Mouse (Mus musculus) limb, embryonic 11.5 days (tissue): ENCODE measurements around the gene Cacna2d4. TPM values are rescaled to one million over a fixed set of nuclear protein-coding genes. Genes with fewer than 3 reads are reported as not detected.

Experiments
- ATAC-seq: fragments of 200-750 bp; cut with Nextera tagmentation; 2 replicates; pipeline ENCODE4 v1.8.0; 2017; ENCODE audit warnings: low read depth; ENCODE audit not compliant: insufficient number of reproducible peaks, low FRiP score, low TSS enrichment
- DNase-seq: peaks from one replicate; pipeline ENCODE4 v3.0.0-alpha.2; 2015; ENCODE audit warnings: low spot score
- H3K27ac ChIP-seq: fragments of 300-500 bp; sonication (generic); replicated peaks from 2 replicates; pipeline ENCODE4 v1.5.1; 2014; ENCODE audit warnings: low read depth, mild to moderate bottlenecking, low read length
- H3K27me3 ChIP-seq: fragments of 300-500 bp; sonication (generic); 2 replicates; pipeline ENCODE4 v1.6.1; 2014; ENCODE audit warnings: mild to moderate bottlenecking, low read length, mixed read lengths; ENCODE audit not compliant: control insufficient read depth, insufficient read depth
- H3K36me3 ChIP-seq: fragments of 300-500 bp; sonication (generic); 2 replicates; pipeline ENCODE4 v1.6.1; 2014; ENCODE audit warnings: mild to moderate bottlenecking, low read length, moderate library complexity, mixed read lengths; ENCODE audit not compliant: control insufficient read depth, insufficient read depth
- H3K4me1 ChIP-seq: fragments of 300-500 bp; sonication (generic); 2 replicates; pipeline ENCODE4 v1.6.1; 2014; ENCODE audit warnings: low read length, mixed read lengths; ENCODE audit not compliant: control insufficient read depth, insufficient read depth
- H3K4me2 ChIP-seq: fragments of 300-500 bp; sonication (generic); 2 replicates; pipeline ENCODE4 v1.6.1; 2014; ENCODE audit warnings: low read depth, mild to moderate bottlenecking, moderate library complexity; ENCODE audit not compliant: severe bottlenecking
- H3K4me3 ChIP-seq: fragments of 300-500 bp; sonication (generic); 2 replicates; pipeline ENCODE4 v1.5.1; 2014; ENCODE audit warnings: low read depth, low read length
- H3K9ac ChIP-seq: fragments of 300-500 bp; sonication (generic); 2 replicates; pipeline ENCODE4 v1.6.1; 2014; ENCODE audit warnings: mild to moderate bottlenecking, low read length
- H3K9me3 ChIP-seq: fragments of 300-500 bp; sonication (generic); 2 replicates; pipeline ENCODE4 v1.6.1; 2016; ENCODE audit warnings: low read length; ENCODE audit not compliant: control insufficient read depth
- WGBS: fragments of 180-500 bp; shearing (Covaris S2); extraction: QIAGEN DNeasy Blood & Tissue Kit; methylation state at CpG from one replicate; pipeline ENCODE4 v1.1.7; 2014; 5-methylcytosine and 5-hydroxymethylcytosine counted together
- polyA plus RNA-seq: library from polyadenylated mRNA; unstranded; fragments of >200 nt; fragmentation: Nextera tagmentation; extraction: Ambion mirVana; gene quantifications from 2 replicates; pipeline ENCODE4 v1.2.1, GENCODE M21; 2014

Cacna2d4 gene
- polyA plus RNA-seq, 1 experiment from 2014 or later = 0.03 TPM

DNA sequence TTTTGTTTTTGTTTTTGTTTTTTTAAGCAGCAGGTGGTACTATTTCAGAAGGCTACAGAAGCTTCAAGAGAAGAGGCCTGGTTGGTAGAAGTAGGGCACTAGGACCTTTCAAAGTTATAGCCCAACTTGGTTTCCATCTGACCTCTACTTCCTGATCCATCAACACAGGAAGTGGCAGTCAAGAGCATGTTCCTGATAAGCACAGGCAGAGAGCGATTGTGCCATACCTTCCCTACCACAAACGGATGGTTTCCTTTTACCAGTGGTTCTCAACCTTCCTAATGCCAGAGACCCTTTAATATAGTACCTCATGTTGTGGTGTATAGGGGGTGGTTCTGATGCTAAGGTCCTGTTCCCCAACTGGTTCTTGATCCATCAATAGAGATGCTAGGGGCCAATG is 141.3 kb downstream of the Cacna2d4 start:
- no peak overlapping the region for H3K4me3 ChIP-seq
- H3K27ac ChIP-seq = no peak overlapping the region
- DNase-seq = no peak
- H3K4me1 ChIP-seq = no peaks in the 10 kb centered on the region
- no peaks in the 10 kb centered on the region for H3K9me3 ChIP-seq
- whole genome bisulfite sequencing = 65% methylated on average over 2 of the region's 2 CpGs
- H3K9ac ChIP-seq = no peak overlapping the region
- H3K36me3 ChIP-seq = no peaks in the 10 kb centered on the region
- H3K27me3 ChIP-seq = no peaks in the 10 kb centered on the region
- no peak for ATAC-seq
- no peak overlapping the region for H3K4me2 ChIP-seq

DNA sequence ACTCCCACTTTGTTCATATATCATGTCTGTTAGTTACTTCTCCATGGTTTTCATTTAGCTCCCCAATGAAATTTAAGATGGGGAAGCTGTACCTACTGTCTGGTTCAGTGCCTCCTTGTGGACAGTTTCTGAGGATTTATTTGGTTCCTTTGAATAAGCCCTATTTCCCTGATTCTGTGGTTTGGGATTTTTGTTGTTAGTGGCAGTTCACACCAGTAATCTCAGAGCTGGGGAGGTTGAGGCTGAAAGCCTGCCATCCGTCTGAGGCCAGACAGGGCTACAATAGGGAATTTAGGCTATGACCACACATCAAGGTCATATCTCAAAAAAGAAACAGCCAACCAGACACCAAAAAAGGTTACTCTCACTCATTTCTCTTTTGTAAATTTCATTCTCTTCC is 142.3 kb downstream of the Cacna2d4 start:
- Histone ChIP-seq H3K36me3 (no peaks in the 10 kb centered on the region), H3K4me1 (no peaks in the 10 kb centered on the region), H3K9me3 (no peaks in the 10 kb centered on the region), H3K27me3 (no peaks in the 10 kb centered on the region), H3K4me2 (no peak overlapping the region), H3K27ac (no peak overlapping the region), H3K9ac (no peak overlapping the region), H3K4me3 (no peak overlapping the region)
- DNase-seq (no peak), ATAC-seq (no peak)
- WGBS = 88% methylated on average over 1 of the region's 1 CpGs

GRCm38 (mm10) chr6:119385668-119386067 is 149.3 kb downstream of the Cacna2d4 start:
- Histone ChIP-seq H3K27me3 (no peaks in the 10 kb centered on the region), H3K9ac (no peak overlapping the region), H3K27ac (no peak overlapping the region), H3K4me2 (no peak overlapping the region), H3K36me3 (no peaks in the 10 kb centered on the region), H3K4me3 (no peak overlapping the region), H3K4me1 (0 out of 2 replicates have a peak, but pooled peaks cover 2% of the 10 kb centered on the region), H3K9me3 (no peaks in the 10 kb centered on the region)
- WGBS = 96% methylated on average over 1 of the region's 1 CpGs
- ATAC-seq = no peak
- DNase-seq = no peak

- H3K4me1 ChIP-seq = 0 out of 2 replicates have a peak, but pooled peaks cover 2% of the 10 kb centered on the region
- H3K27ac ChIP-seq = no peak overlapping the region
- H3K36me3 ChIP-seq = no peaks in the 10 kb centered on the region
- 89% methylated on average over 4 of the region's 4 CpGs for WGBS
- H3K9me3 ChIP-seq = no peaks in the 10 kb centered on the region
- H3K4me3 ChIP-seq = no peak overlapping the region
- no peak for ATAC-seq
- DNase-seq = no peak
- no peak overlapping the region for H3K4me2 ChIP-seq
- H3K27me3 ChIP-seq = no peaks in the 10 kb centered on the region
- H3K9ac ChIP-seq = no peak overlapping the region
Measured at GRCm38 (mm10) chr6:119386421-119386820, 150.1 kb downstream of the Cacna2d4 start.

GRCm38 (mm10) chr6:119386821-119387220 is 150.5 kb downstream of the Cacna2d4 start:
- Histone ChIP-seq H3K27me3 (no peaks in the 10 kb centered on the region), H3K9me3 (no peaks in the 10 kb centered on the region), H3K9ac (no peak overlapping the region), H3K27ac (no peak overlapping the region), H3K4me2 (no peak overlapping the region), H3K36me3 (no peaks in the 10 kb centered on the region), H3K4me3 (no peak overlapping the region), H3K4me1 (0 out of 2 replicates have a peak, but pooled peaks cover 2% of the 10 kb centered on the region)
- WGBS = 94% methylated on average over 1 of the region's 1 CpGs
- ATAC-seq = no peak
- DNase-seq = no peak

DNA sequence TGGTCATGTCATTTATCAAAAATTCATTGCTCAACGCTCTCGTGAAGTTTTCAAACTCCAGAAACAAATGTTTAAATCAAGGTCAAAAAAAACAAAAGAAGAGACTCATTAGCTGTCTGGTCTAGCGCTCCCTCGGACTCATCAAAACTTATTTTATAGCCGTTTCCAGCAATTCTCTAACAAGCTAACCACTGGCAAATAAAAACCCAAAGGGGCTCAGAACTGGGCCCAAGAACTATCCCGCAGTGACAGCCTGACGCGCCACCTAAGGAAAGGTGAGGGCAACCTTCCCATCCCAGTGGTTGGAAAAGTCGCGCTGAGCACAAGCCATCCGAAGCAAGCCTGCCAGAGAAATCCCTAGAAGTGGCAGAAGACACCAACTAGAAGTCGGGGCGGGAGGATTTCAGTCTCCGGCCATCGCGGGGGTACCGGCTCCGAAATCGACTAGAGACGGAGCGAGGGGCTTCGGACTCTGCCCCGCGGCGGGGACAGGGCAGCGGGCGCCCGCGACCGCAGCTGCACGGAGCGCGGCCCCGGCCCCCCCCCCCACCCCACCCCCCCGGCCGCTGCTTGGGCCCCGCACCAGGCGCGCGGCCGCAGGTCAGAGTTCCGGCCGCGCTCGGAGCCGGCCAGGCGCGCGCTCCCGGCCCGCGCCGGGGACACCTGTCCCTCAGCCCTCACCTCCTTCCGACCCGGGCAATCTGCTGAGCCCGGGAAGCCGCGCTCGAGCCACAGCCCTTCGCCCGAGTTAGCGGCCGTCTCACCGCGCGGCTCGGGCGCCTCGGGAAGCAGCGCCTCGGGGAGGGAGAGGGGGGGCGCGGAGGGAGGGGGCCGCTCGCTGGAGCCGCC is 151.7 kb downstream of the Cacna2d4 start:
- Histone ChIP-seq H3K36me3 (no peaks in the 10 kb centered on the region), H3K27me3 (no peaks in the 10 kb centered on the region), H3K4me1 (0 out of 2 replicates have a peak, but pooled peaks cover 2% of the 10 kb centered on the region), H3K9ac (peak overlapping the region; percentile 81), H3K4me3 (peak overlapping the region; percentile 73), H3K4me2 (peak overlapping the region; percentile 83), H3K27ac (peak overlapping the region; percentile 81), H3K9me3 (no peaks in the 10 kb centered on the region)
- under 1% methylated on average over 43 of the region's 76 CpGs for WGBS
- ATAC-seq (peak; percentile 84), DNase-seq (peak; percentile 54)

DNA sequence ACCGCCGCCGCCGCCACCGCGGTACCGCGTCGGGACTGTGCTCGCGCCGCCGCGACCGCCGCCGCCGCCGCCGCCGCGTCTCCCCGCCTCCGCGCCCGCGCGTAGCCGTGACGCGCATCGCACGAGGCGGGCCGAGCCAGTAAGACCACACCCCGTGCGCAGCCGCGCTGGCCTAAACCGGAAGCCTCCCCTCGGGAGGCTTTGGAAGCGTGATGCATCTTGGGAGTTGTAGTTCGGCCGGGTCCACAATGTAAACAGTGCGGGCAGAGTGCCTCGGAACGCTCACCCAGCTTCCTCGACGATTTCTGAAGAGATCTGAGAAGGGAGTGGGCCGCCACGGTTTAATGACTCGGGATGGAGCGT is 152.3 kb downstream of the Cacna2d4 start:
- H3K4me2 ChIP-seq = peak overlapping the region; percentile 83
- H3K27me3 ChIP-seq = no peaks in the 10 kb centered on the region
- no peaks in the 10 kb centered on the region for H3K9me3 ChIP-seq
- ATAC-seq (peak; percentile 97), DNase-seq (peak; percentile 97)
- peak overlapping the region; percentile 81 for H3K9ac ChIP-seq
- WGBS = under 1% methylated on average over 37 of the region's 53 CpGs
- peak overlapping the region; percentile 73 for H3K4me3 ChIP-seq
- H3K36me3 ChIP-seq = no peaks in the 10 kb centered on the region
- H3K4me1 ChIP-seq = 0 out of 2 replicates have a peak, but pooled peaks cover 2% of the 10 kb centered on the region
- H3K27ac ChIP-seq = peak overlapping the region; percentile 81

DNA sequence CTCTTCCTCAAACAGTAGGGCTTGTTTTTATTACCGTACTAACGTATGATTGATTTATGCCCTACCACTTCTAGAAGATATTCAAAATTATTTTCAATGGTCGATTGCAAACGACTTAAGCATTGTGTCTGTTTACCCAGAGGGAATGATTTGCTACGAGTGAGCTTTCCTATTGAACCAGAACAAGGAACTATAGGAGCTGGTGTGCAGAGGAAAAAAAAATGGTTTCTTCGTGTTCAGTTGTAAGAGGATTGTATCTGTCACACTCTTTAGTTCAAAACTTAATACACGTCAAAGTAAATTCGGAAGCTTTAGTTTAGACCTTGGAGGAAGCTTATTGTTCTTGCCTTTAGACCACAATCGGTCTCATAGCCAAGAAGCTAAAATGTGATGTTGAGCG is 152.8 kb downstream of the Cacna2d4 start:
- Histone ChIP-seq H3K27ac (no peak overlapping the region), H3K9me3 (no peaks in the 10 kb centered on the region), H3K27me3 (no peaks in the 10 kb centered on the region), H3K4me1 (0 out of 2 replicates have a peak, but pooled peaks cover 2% of the 10 kb centered on the region), H3K4me2 (peak overlapping the region; percentile 36), H3K4me3 (peak overlapping the region; percentile 73), H3K9ac (peak overlapping the region; percentile 81), H3K36me3 (no peaks in the 10 kb centered on the region)
- DNase-seq = no peak
- 0 out of 2 replicates have a peak, but pooled peaks have one; percentile 8 for ATAC-seq
- WGBS = 31% methylated on average over 10 of the region's 10 CpGs
